Mouse (Mus musculus): ENCODE data around the gene Olfr830. TPM values are rescaled to one million over a fixed set of nuclear protein-coding genes. Genes with fewer than 3 reads are reported as not detected.
"Not testable (repeated sequence)": the region's sequence is repeated elsewhere in the genome, so short reads cannot be mapped to it uniquely, and the experiment has no call there.

Gene Olfr830
- 0.05 TPM in 1 of 2 replicates, not detected in the other for polyA plus RNA-seq (2015; fragmentation: Nextera tagmentation; extraction: Ambion mirVana)

DNA sequence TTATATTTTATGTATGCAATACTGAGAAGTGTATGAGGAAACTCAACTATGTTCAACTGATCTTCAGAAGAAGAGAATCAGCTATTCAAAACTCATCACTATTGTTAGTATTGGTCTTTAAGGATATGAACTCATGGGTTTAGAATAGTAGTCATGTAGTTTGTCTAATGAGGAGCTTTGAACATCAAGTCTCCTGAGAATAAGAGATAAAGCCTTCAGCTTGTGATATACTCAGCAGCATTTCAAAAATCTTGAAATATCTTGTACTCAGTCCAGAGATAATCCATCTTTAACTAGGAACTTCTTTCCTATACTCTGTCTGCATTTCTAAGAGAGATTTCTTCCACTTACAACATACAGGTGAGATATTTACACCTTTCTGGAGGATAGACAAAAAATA is at the start of gene Olfr830:
Gene Olfr830 (plus strand): TSS at position 301 of the 400 bp plus-strand sequence.
- Histone ChIP-seq H3K4me1 (no peaks in the 10 kb centered on the region), H3K27me3 (no peaks in the 10 kb centered on the region), H3K4me2 (no peak within 1 kb of the TSS), H3K36me3 (no peaks in the 10 kb centered on the region), H3K4me3 (replicated peaks) (no peak within 1 kb of the TSS), H3K27ac (no peak within 1 kb of the TSS), H3K9ac (no peak within 1 kb of the TSS), H3K9me3 (replicated peaks) (no peaks in the 10 kb centered on the region)
- ATAC-seq (replicated peaks; ENCODE audit: low FRiP score), result no peak

DNA sequence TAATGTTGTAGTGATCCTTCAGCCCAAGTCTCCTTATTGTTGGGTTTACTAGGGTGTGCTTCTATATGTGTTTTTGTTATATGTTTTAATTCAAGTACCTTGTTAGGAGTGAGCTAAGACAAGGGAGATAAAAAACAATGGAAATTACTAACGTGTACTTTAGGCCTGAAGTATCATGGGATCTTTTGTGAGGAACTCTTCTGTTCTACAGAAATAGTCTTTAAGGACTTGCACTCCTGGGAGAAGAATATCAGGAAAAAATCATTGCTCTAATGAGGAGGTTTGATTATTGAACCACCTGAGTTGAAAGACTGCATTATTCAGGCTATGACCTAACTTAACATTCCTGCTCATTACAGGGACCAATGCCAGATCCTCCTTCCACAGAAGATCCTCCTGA is 19.9 kb upstream of the Olfr830 start, which contains the start of gene Olfr829:
Gene Olfr829 (plus strand): TSS at position 301 of the 400 bp plus-strand sequence.
- no peak for ATAC-seq (replicated peaks; ENCODE audit: low FRiP score)
- Histone ChIP-seq H3K27ac (no peak within 1 kb of the TSS), H3K9ac (no peak within 1 kb of the TSS), H3K36me3 (no peaks in the 10 kb centered on the region), H3K4me2 (no peak within 1 kb of the TSS), H3K9me3 (replicated peaks) (no peaks in the 10 kb centered on the region), H3K4me1 (no peaks in the 10 kb centered on the region), H3K27me3 (no peaks in the 10 kb centered on the region), H3K4me3 (replicated peaks) (no peak within 1 kb of the TSS)
- WGBS, result 65% methylated on average over 1 of the region's 1 CpGs

DNA sequence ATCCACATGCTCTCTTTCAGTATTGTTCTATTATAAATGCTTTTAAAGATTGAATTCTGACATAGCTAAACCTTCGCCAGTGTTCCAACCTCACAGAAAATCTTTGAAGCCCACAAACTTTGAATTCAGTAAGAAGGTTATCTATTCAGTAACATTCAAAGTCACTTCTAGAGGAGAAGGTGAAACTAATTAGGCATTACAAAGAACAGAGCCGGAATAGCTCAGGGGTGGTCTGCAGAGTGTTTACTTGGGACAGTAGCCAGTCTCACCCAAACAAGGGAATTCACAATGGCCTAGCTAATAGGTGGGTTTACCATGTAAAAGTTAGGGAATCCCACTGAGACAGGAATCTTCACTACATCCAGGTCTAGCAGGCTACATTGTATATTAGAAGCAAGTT is 33.2 kb downstream of the Olfr830 start:
- ATAC-seq (replicated peaks; ENCODE audit: low FRiP score); H3K4me1 ChIP-seq; H3K27me3 ChIP-seq; H3K27ac ChIP-seq; H3K4me3 ChIP-seq (replicated peaks); H3K9ac ChIP-seq; H3K36me3 ChIP-seq; H3K9me3 ChIP-seq (replicated peaks); H3K4me2 ChIP-seq: not testable (repeated sequence)
- 79% methylated on average over 2 of the region's 2 CpGs for WGBS

DNA sequence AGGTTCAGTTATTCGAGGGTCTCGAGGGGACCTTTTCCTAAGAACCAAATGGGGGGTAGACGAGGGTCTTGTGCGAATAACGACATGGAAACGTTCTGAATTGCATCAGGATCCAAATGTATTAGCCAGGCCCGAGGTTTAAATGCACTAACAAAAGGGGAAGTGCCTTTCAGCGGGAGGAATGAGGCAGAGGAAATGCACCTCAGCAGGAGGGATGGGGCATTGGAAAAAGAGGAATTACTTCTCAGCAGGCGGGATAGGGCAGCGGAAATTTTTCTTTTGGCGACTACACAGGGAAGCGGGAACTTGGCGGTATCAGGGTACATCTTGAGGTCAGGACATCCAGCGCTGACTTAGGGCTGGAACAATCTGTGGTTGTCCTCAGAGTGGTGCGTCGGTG is 53.4 kb downstream of the Olfr830 start:
- not testable (repeated sequence) for H3K27me3 ChIP-seq; H3K4me3 ChIP-seq (replicated peaks); H3K36me3 ChIP-seq; H3K9me3 ChIP-seq (replicated peaks); H3K9ac ChIP-seq; ATAC-seq (replicated peaks; ENCODE audit: low FRiP score); H3K4me2 ChIP-seq; H3K27ac ChIP-seq; H3K4me1 ChIP-seq
- WGBS, result 87% methylated on average over 15 of the region's 16 CpGs

Other genes with a start within 250 kb of the Olfr830 start
- gene Muc16, start 200.2 kb upstream of the Olfr830 start, polyA plus RNA-seq (2015; fragmentation: Nextera tagmentation; extraction: Ambion mirVana), result 0.13 and 0.19 TPM in 2 replicates
- gene Olfr24, start 110.7 kb upstream of the Olfr830 start, polyA plus RNA-seq (2015; fragmentation: Nextera tagmentation; extraction: Ambion mirVana), result not detected in 2 replicates
- not detected in 2 replicates for gene Olfr828, start 55.2 kb upstream of the Olfr830 start, polyA plus RNA-seq (2015; fragmentation: Nextera tagmentation; extraction: Ambion mirVana)
- gene Olfr829, start 19.8 kb upstream of the Olfr830 start, polyA plus RNA-seq (2015; fragmentation: Nextera tagmentation; extraction: Ambion mirVana), result 0.16 TPM in 1 of 2 replicates, not detected in the other
- gene Olfr832, start 62.4 kb downstream of the Olfr830 start, polyA plus RNA-seq (2015; fragmentation: Nextera tagmentation; extraction: Ambion mirVana), result not detected in 2 replicates
- not detected in 2 replicates for gene Olfr834, start 113.3 kb downstream of the Olfr830 start, polyA plus RNA-seq (2015; fragmentation: Nextera tagmentation; extraction: Ambion mirVana)
- not detected in 2 replicates for gene Olfr835, start 158.0 kb downstream of the Olfr830 start, polyA plus RNA-seq (2015; fragmentation: Nextera tagmentation; extraction: Ambion mirVana)
- not detected in 2 replicates for gene Olfr836, start 245.7 kb downstream of the Olfr830 start, polyA plus RNA-seq (2015; fragmentation: Nextera tagmentation; extraction: Ambion mirVana)